Mouse (Mus musculus) C2C12 (cell line): ENCODE results near the gene Dnajb7.

Experiments
- CEBPB ChIP-seq: IDR thresholded peaks from one replicate; pipeline ENCODE4 v1.6.1; 2011; ENCODE audit warnings: low read depth, mild to moderate bottlenecking, control low read depth, moderate library complexity
- CTCF ChIP-seq: IDR thresholded peaks from one replicate; pipeline ENCODE4 v1.5.1; 2011; ENCODE audit not compliant: control insufficient read depth, insufficient read depth, insufficient read length
- FOSL1 ChIP-seq: IDR thresholded peaks from one replicate; pipeline ENCODE4 v1.8.0; 2011; ENCODE audit warnings: mild to moderate bottlenecking, low read length; ENCODE audit not compliant: poor library complexity, insufficient read depth, severe bottlenecking
- MAX ChIP-seq: IDR thresholded peaks from one replicate; pipeline ENCODE4 v1.6.1; 2011; ENCODE audit warnings: mild to moderate bottlenecking, control low read depth
- MYOD1 ChIP-seq: IDR thresholded peaks from one replicate; pipeline ENCODE4 v1.6.1; 2011; ENCODE audit warnings: low read depth; ENCODE audit not compliant: control insufficient read depth, insufficient read length
- MYOG ChIP-seq: IDR thresholded peaks from one replicate; pipeline ENCODE4 v1.6.1; 2011; ENCODE audit not compliant: control insufficient read depth, insufficient read length; ENCODE audit errors: extremely low read depth
- USF1 ChIP-seq: IDR thresholded peaks from one replicate; pipeline ENCODE4 v1.6.1; 2011; ENCODE audit warnings: low read depth, mild to moderate bottlenecking, control low read depth, moderate library complexity

GRCm38 (mm10) chr15:81378845-81379244 is 29.3 kb downstream of the Dnajb7 start:
- TF ChIP-seq MYOD1, result no peak
- no peak for TF ChIP-seq MAX
- no peak for TF ChIP-seq CTCF
- no peak for TF ChIP-seq USF1
- TF ChIP-seq MYOG, result no peak
- TF ChIP-seq FOSL1, result no peak
- TF ChIP-seq CEBPB, result no peak
